Mouse (Mus musculus): ENCODE measurements around the gene Col9a2. TPM values are rescaled to one million over a fixed set of nuclear protein-coding genes. Genes with fewer than 3 reads are reported as not detected.
"Not testable (repeated sequence)": the region's sequence is repeated elsewhere in the genome, so short reads cannot be mapped to it uniquely, and the experiment has no call there.

Gene Col9a2
- polyA plus RNA-seq, 1 experiment, result 7.2 TPM

- peak in 1 of 2 experiments; percentile 81 for DNase-seq (ENCODE audit: extremely low spot score in 1 of 2, low spot score in 1 of 2)
Measured at GRCm38 (mm10) chr4:121020040-121020790, 19.0 kb upstream of the Col9a2 start.

DNA sequence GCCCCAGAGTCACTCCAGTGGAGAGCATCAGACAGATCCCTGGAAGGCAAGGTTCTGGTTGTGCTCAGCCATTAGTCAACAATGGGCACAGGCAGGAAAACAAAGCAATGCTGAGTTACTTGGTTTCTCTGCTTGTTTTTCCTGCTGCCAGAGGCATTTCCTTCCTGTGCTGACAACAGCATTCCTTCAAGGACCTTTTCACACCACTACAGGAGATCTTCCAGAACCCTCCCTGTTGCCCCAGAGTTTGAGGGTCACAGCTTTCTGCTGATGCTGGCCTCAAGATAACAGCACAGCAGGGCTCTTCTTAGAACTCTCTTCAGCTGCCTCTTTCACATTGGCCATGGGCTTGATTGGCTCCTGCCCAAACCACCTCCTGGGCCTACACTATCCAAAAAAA, 17.3 kb upstream of the Col9a2 start:
- DNase-seq (ENCODE audit: extremely low spot score in 1 of 2, low spot score in 1 of 2), result no peak

DNA sequence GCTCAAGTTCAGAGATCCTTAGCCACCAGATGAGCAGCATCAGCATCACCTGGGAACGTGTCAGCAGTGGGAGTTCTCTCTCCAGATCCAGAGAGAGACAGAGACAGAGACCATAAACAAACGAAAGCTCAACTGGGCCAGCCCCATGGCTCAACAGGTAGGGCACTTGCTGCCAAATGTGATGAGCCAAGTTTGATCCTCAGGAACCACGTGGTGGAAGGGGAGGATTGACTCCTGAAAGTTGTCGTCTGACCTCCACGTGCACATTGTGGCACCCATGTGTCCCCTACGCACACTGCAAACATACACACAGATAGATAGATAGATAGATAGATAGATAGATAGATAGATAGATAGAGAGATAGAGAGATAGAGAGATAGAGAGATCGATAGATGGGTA, 15.7 kb upstream of the Col9a2 start:
- DNase-seq (ENCODE audit: extremely low spot score in 1 of 2, low spot score in 1 of 2), result no peak

GRCm38 (mm10) chr4:121023941-121024340, 15.2 kb upstream of the Col9a2 start:
- no peak for DNase-seq (ENCODE audit: extremely low spot score in 1 of 2, low spot score in 1 of 2)

GRCm38 (mm10) chr4:121025681-121026080, 13.5 kb upstream of the Col9a2 start:
- DNase-seq (ENCODE audit: extremely low spot score in 1 of 2, low spot score in 1 of 2), result no peak

DNA sequence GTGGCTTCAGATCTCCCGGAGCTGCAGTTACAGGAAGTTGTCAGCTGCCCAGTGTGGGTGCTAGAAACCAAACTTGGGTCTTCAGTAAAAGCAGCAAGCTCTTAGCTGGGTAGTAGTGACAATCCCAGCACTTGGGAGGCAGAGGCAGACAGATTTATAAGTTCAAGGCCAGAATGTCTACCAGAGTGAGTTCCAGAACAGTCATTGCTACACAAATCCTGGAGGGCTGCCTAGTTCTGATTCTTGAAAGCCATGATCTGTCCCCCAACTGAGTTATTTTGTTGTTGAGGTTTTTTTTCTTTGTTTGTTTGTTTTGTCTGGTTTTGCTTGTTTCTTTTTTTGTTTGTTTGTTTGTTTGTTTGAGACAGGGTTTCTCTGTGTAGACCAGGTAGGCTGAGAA, 11.0 kb upstream of the Col9a2 start:
- no peak for DNase-seq (ENCODE audit: extremely low spot score in 1 of 2, low spot score in 1 of 2)

- DNase-seq (ENCODE audit: extremely low spot score in 1 of 2, low spot score in 1 of 2), result peak in 1 of 2 experiments; percentile 66
Measured at GRCm38 (mm10) chr4:121028659-121029392, 10.4 kb upstream of the Col9a2 start.

DNA sequence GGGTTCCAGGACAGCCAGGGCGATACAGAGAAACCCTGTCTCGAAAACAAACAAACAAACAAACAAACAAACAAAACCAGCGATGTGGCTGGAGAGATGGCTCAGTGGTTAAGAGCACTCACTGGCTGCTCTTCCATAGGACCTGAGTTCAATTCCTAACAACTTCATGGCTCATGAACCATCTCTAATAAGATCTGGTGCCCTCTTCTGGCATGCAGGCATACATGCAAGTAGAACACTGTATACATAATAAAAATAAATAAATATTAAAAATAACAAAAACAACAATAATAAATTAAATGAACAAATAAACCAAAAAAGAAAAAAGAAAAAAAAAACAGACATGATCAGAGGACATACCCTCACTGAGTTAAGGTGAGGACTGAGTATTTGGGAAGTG, 9.6 kb upstream of the Col9a2 start:
- no peak for DNase-seq (ENCODE audit: extremely low spot score in 1 of 2, low spot score in 1 of 2)

DNA sequence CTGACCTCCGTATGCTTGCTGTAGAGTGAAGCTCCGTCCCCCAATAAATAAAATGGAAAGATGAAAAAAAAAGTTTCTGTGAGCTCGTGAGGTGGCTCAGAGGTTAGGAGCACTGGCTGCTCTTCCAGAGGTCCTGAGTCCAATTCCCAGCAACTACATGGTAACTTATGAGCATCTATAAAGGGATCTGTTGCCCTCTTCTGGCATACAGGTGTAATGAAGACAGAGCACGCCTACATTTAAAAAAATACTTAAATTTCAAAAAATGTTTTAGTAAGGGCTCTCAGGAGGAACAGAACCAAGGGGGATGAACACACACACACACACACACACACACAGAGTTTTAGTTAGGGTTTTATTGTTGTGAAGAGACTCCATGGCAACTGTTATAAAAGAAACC, 7.7 kb upstream of the Col9a2 start:
- no peak for DNase-seq (ENCODE audit: extremely low spot score in 1 of 2, low spot score in 1 of 2)

DNA sequence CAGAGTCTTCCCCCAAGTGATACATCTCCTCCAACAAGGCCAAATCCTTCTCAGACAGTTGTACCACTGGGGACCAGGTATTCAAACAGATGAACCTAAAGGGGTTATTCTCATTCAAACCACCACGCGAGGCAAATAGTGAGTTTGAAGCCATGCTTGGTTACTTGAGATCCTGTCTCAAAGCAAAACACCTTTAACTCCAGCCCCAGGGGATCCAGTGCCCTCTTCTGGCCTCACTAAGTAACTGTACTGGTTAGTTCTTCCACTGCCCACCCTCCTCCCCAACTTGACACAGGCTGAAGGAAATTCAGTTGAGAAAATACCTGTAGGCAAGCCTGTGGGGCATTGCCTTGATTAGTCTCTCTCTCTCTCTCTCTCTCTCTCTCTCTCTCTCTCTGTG, 6.2 kb upstream of the Col9a2 start:
- no peak for DNase-seq (ENCODE audit: extremely low spot score in 1 of 2, low spot score in 1 of 2)

DNA sequence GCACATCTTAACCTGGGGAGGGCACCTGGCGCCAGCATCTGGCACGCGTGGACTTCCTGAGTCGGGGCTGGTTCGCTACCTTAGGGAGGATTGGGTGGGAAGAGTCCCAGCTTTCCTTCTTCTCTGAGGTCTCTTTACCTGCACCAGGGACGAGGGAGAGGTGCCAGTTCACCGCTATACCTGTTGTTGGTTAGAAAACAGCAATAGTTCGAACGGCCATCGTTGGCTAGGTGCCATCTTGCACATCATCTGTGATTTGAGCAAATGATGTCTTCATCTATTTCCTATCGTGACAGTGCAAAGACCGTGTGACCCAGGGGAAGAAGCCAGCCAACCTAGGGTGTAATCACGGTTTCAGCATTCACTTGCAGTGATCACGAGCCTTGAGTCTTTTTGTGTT, 1.1 kb downstream of the Col9a2 start:
- DNase-seq (ENCODE audit: extremely low spot score in 1 of 2, low spot score in 1 of 2), result no peak

- DNase-seq (ENCODE audit: extremely low spot score in 1 of 2, low spot score in 1 of 2), result peak in 1 of 2 experiments; percentile 79
Measured at GRCm38 (mm10) chr4:121040897-121041671, 1.9 kb downstream of the Col9a2 start.

DNA sequence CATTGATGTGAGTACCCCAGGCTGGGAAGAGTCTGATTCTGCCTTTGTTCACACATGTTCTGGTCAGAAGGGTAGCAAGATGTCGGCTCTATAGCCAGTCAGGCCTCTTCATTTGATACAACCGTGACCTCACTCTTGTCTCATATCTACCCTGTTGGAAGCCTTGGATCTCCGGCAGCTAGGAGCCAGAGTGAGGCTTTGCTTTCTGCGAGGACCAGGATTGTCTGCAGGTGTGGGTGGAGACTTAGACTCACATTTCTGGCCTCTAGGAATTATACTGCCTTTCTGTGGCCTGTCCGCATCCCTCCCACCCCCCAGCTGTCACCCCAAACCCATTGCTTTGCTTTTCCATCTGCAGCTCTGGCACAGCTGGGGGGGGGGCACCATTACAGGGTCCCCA, 3.3 kb downstream of the Col9a2 start:
- no peak for DNase-seq (ENCODE audit: extremely low spot score in 1 of 2, low spot score in 1 of 2)

DNA sequence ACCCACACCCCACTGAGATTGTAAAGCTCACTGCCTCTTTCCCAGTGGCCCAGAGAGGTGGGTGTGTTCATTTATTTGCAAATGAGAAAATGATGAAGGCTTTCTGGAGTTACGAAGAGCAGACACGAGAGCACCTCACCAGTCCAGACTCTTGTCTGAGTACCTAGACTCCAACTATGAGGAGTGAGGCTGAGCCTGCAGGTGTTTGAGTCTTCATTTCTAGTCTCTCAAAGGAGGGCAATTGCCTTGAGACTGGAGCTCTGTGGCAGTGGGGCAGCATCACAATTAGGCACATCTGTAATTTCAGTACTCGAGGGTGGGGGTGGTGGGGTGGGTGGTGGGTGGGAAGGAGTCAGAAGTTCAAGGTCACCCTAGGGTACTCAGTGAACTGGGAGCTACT, 3.8 kb downstream of the Col9a2 start:
- DNase-seq (ENCODE audit: extremely low spot score in 1 of 2, low spot score in 1 of 2), result no peak

DNA sequence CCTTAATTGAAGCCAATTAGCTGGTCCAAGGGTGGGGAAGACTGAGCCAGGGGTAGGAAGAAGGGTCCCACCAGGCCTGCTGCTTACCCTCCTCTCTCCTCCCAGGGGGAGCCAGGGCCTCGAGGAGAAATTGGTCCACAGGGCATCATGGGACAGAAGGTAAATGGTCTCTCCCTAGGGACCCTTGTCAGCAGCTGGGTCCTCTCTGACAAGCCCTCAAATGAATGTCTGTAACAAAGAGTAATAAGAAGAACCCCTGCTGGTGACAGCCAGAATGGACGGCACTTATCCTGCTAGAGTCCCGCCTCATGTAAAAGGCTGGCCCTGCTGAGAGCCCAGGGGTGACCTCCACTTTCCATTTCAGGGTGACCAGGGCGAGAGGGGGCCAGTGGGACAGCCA, 12.7 kb downstream of the Col9a2 start:
- DNase-seq (ENCODE audit: extremely low spot score in 1 of 2, low spot score in 1 of 2), result no peak

GRCm38 (mm10) chr4:121052454-121053323, 13.5 kb downstream of the Col9a2 start:
- peak in 1 of 2 experiments; percentile 43 for DNase-seq (ENCODE audit: extremely low spot score in 1 of 2, low spot score in 1 of 2)

GRCm38 (mm10) chr4:121056342-121056741, 17.2 kb downstream of the Col9a2 start:
- DNase-seq (ENCODE audit: extremely low spot score in 1 of 2, low spot score in 1 of 2), result peak in 1 of 2 experiments; percentile 48

DNA sequence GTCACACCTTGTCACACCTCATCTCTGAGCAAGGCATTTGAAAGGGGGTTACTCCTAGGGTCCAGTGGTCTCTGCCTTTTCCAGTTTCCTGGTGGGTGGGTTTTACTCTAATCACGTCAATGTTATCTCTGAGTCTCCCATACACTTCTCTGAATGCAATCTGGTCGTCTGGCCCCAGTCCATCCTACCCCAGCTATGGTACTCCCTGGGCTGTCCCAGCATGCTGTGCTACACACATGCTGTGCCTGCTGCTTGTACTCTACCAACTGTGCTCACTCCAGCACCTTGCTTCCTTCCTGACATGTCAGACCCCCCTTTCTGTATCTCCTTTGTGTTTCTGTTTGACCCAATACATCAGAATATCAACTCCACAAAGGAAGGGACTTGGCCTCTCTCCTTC, 17.8 kb downstream of the Col9a2 start:
- no peak for DNase-seq (ENCODE audit: extremely low spot score in 1 of 2, low spot score in 1 of 2)

GRCm38 (mm10) chr4:121059218-121059617, 20.0 kb downstream of the Col9a2 start:
- DNase-seq (ENCODE audit: extremely low spot score in 1 of 2, low spot score in 1 of 2), result not testable (repeated sequence)

- DNase-seq (ENCODE audit: extremely low spot score in 1 of 2, low spot score in 1 of 2), result no peak
Measured at GRCm38 (mm10) chr4:121065336-121065735, 26.2 kb downstream of the Col9a2 start.

Data from frontal cortex, adult 2 months (tissue).